Mouse (Mus musculus) limb, embryonic 14.5 days (tissue): Measurements from ENCODE around the gene I830077J02Rik. TPM values are rescaled to one million over a fixed set of nuclear protein-coding genes. Genes with fewer than 3 reads are reported as not detected.
"Not testable (repeated sequence)": the region's sequence is repeated elsewhere in the genome, so short reads cannot be mapped to it uniquely, and the experiment has no call there.

ENCODE experiments used
- ATAC-seq: fragments of 200-750 bp; cut with Nextera tagmentation; 2 replicates; pipeline ENCODE4 v1.8.0; 2017; ENCODE audit warnings: low read depth, moderate number of reproducible peaks, moderate TSS enrichment; ENCODE audit not compliant: low FRiP score
- DNase-seq: peaks from one replicate; pipeline ENCODE4 v3.0.0-alpha.2; 2015; ENCODE audit warnings: low spot score
- H3K27ac ChIP-seq: fragments of 300-500 bp; sonication (generic); replicated peaks from 2 replicates; pipeline ENCODE4 v1.5.1; 2014; ENCODE audit warnings: low read depth, mild to moderate bottlenecking, low read length, moderate library complexity, mixed read lengths
- H3K27me3 ChIP-seq: fragments of 300-500 bp; sonication (generic); 2 replicates; pipeline ENCODE4 v1.6.1; 2014; ENCODE audit warnings: low read length, mixed read lengths; ENCODE audit not compliant: control insufficient read depth, insufficient read depth
- H3K36me3 ChIP-seq: fragments of 300-500 bp; sonication (generic); 2 replicates; pipeline ENCODE4 v1.6.1; 2014; ENCODE audit warnings: mild to moderate bottlenecking, low read length, moderate library complexity, mixed read lengths; ENCODE audit not compliant: control insufficient read depth, insufficient read depth
- H3K4me1 ChIP-seq: fragments of 300-500 bp; sonication (generic); 2 replicates; pipeline ENCODE4 v1.6.1; 2014; ENCODE audit warnings: antibody characterized with exemption, low read length, mixed read lengths; ENCODE audit not compliant: control insufficient read depth, insufficient read depth
- H3K4me2 ChIP-seq: fragments of 300-500 bp; sonication (generic); replicated peaks from 2 replicates; pipeline ENCODE4 v1.6.1; 2014; ENCODE audit warnings: low read depth, mild to moderate bottlenecking, low read length, moderate library complexity; ENCODE audit not compliant: severe bottlenecking
- H3K4me3 ChIP-seq: fragments of 300-500 bp; sonication (generic); replicated peaks from 2 replicates; pipeline ENCODE4 v1.5.1; 2014; ENCODE audit warnings: low read length
- H3K9ac ChIP-seq: fragments of 300-500 bp; sonication (generic); 2 replicates; pipeline ENCODE4 v1.6.1; 2014; ENCODE audit warnings: mild to moderate bottlenecking, low read depth, low read length, moderate library complexity; ENCODE audit not compliant: severe bottlenecking
- H3K9me3 ChIP-seq: fragments of 300-500 bp; sonication (generic); 2 replicates; pipeline ENCODE4 v1.6.1; 2016; ENCODE audit warnings: low read length; ENCODE audit not compliant: control insufficient read depth
- POLR2A ChIP-seq: fragments of 200-500 bp; IDR thresholded peaks from 2 replicates; pipeline ENCODE4 v1.8.0; 2012; ENCODE audit warnings: inconsistent platforms, mild to moderate bottlenecking, moderate library complexity, borderline replicate concordance; ENCODE audit not compliant: insufficient read depth, insufficient read length; ENCODE audit errors: extremely low read depth
- WGBS: fragments of 180-500 bp; shearing (Covaris S2); extraction: QIAGEN DNeasy Blood & Tissue Kit; methylation state at CpG from one replicate; pipeline ENCODE4 v1.1.7; 2014; 5-methylcytosine and 5-hydroxymethylcytosine counted together
- polyA plus RNA-seq, 2 experiments: library from polyadenylated mRNA; depleted of rRNA in 1 of 2; stranded (reverse) in 1 of 2; unstranded in 1 of 2; fragments of >200 nt; fragmentation: Nextera tagmentation in 1 of 2; extraction: Ambion mirVana in 1 of 2; gene quantifications; 2 replicates each; pipeline versions ENCODE4 v1.2.1 to v1.2.3; 2012 to 2014

The I830077J02Rik gene
- polyA plus RNA-seq, 2 experiments = 0.66 to 0.69 TPM

DNA sequence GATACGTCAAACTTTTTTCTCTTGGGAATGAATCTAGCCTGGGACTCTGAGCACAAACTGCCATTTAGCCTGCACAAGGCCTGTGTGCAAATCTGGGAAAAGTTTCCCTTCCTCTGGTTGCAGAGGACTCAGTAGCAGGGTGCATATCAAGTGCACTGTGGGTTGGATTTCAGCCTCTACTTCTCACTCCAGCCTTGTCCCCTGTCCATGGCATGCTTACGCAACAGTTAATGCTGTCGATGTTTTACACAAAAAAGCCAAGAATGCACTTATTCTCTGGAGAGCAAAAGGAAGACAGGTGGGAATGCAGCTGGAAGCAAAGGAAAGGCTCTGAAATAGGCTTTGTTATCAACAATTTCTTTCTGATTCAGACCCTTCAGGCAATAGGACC is 14.1 kb downstream of the I830077J02Rik start:
- Histone ChIP-seq H3K9me3 (no peaks in the 10 kb centered on the region), H3K27me3 (no peaks in the 10 kb centered on the region), H3K4me3 (no peak overlapping the region), H3K36me3 (no peaks in the 10 kb centered on the region), H3K4me2 (no peak overlapping the region), H3K4me1 (0 out of 2 replicates have a peak, but pooled peaks cover 3% of the 10 kb centered on the region), H3K9ac (no peak overlapping the region), H3K27ac (no peak overlapping the region)
- DNase-seq (no peak), ATAC-seq (no peak)
- TF ChIP-seq POLR2A = no peak
- 72% methylated on average over 3 of the region's 3 CpGs for WGBS

GRCm38 (mm10) chr3:105917656-105918354 is 14.7 kb downstream of the I830077J02Rik start:
- 0 out of 2 replicates have a peak, but pooled peaks cover 3% of the 10 kb centered on the region for H3K4me1 ChIP-seq
- no peaks in the 10 kb centered on the region for H3K36me3 ChIP-seq
- H3K9me3 ChIP-seq = no peaks in the 10 kb centered on the region
- no peaks in the 10 kb centered on the region for H3K27me3 ChIP-seq
- no peak overlapping the region for H3K4me2 ChIP-seq
- TF ChIP-seq POLR2A = no peak
- WGBS = 55% methylated on average over 10 of the region's 10 CpGs
- ATAC-seq (no peak), DNase-seq (no peak)
- no peak overlapping the region for H3K27ac ChIP-seq
- no peak overlapping the region for H3K9ac ChIP-seq
- H3K4me3 ChIP-seq = no peak overlapping the region

GRCm38 (mm10) chr3:105916455-105916854 is 16.0 kb downstream of the I830077J02Rik start:
- H3K4me3 ChIP-seq, DNase-seq, H3K36me3 ChIP-seq, H3K4me1 ChIP-seq, H3K4me2 ChIP-seq, H3K9me3 ChIP-seq, H3K27ac ChIP-seq, ATAC-seq, H3K9ac ChIP-seq, H3K27me3 ChIP-seq: not testable (repeated sequence)

GRCm38 (mm10) chr3:105915281-105915680 is 17.2 kb downstream of the I830077J02Rik start:
- H3K4me3 ChIP-seq = no peak overlapping the region
- WGBS = 27% methylated on average over 1 of the region's 1 CpGs

GRCm38 (mm10) chr3:105913839-105914681 is 18.4 kb downstream of the I830077J02Rik start:
- ATAC-seq (no peak), DNase-seq (no peak)
- WGBS = 66% methylated on average over 10 of the region's 10 CpGs
- no peak overlapping the region for H3K27ac ChIP-seq
- no peaks in the 10 kb centered on the region for H3K9me3 ChIP-seq
- H3K4me1 ChIP-seq = 0 out of 2 replicates have a peak, but pooled peaks cover 3% of the 10 kb centered on the region
- no peak for TF ChIP-seq POLR2A
- no peaks in the 10 kb centered on the region for H3K27me3 ChIP-seq
- H3K36me3 ChIP-seq = no peaks in the 10 kb centered on the region
- H3K4me2 ChIP-seq = no peak overlapping the region
- no peak overlapping the region for H3K9ac ChIP-seq
- H3K4me3 ChIP-seq = no peak overlapping the region

More at GRCm38 (mm10) chr3:105915281-105915680, 17.2 kb downstream of the I830077J02Rik start:
- Histone ChIP-seq H3K4me2 (no peak overlapping the region), H3K27me3 (no peaks in the 10 kb centered on the region), H3K9me3 (no peaks in the 10 kb centered on the region), H3K36me3 (no peaks in the 10 kb centered on the region), H3K9ac (no peak overlapping the region), H3K27ac (no peak overlapping the region), H3K4me1 (0 out of 2 replicates have a peak, but pooled peaks cover 3% of the 10 kb centered on the region)
- ATAC-seq (no peak), DNase-seq (no peak)
- TF ChIP-seq POLR2A = no peak
